Mouse (Mus musculus) olfactory bulb, adult 2 months (tissue): ENCODE measurements around the gene Tmem167b. TPM values are rescaled to one million over a fixed set of nuclear protein-coding genes. Genes with fewer than 3 reads are reported as not detected.
"Not testable (repeated sequence)": the region's sequence is repeated elsewhere in the genome, so short reads cannot be mapped to it uniquely, and the experiment has no call there.

Experiments
- H3K27ac ChIP-seq: fragments of 200-500 bp; 2 replicates; pipeline ENCODE4 v1.5.1; 2012; ENCODE audit warnings: low read depth, low read length; ENCODE audit not compliant: insufficient read depth
- H3K4me1 ChIP-seq: fragments of 200-500 bp; 2 replicates; pipeline ENCODE4 v1.6.1; 2012; ENCODE audit warnings: low read length; ENCODE audit not compliant: control insufficient read depth, insufficient read depth
- H3K4me3 ChIP-seq: fragments of 200-500 bp; 2 replicates; pipeline ENCODE4 v1.5.1; 2012; ENCODE audit warnings: mild to moderate bottlenecking, low read depth, low read length, moderate library complexity; ENCODE audit not compliant: insufficient read depth
- CTCF ChIP-seq: fragments of 200-500 bp; IDR thresholded peaks from 2 replicates; pipeline ENCODE4 v1.5.1; 2012; ENCODE audit warnings: low read depth, mild to moderate bottlenecking, low read length, moderate library complexity; ENCODE audit not compliant: insufficient read depth
- POLR2A ChIP-seq: fragments of 200-500 bp; IDR thresholded peaks from 2 replicates; pipeline ENCODE4 v1.6.1; 2012; ENCODE audit warnings: mild to moderate bottlenecking, low read depth, low read length, moderate library complexity; ENCODE audit not compliant: insufficient read depth
- WGBS: fragments of 180-500 bp; shearing (Covaris S2); methylation state at CpG from one replicate; pipeline ENCODE4 v1.1.7; 2018; 5-methylcytosine and 5-hydroxymethylcytosine counted together
- polyA plus RNA-seq: library from polyadenylated mRNA; stranded (reverse); fragments of >200 nt; gene quantifications from 2 replicates; pipeline ENCODE4 v1.2.4, GENCODE M21; 2012; ENCODE audit warnings: low replicate concordance; ENCODE audit not compliant: missing spikeins, insufficient read depth, insufficient read length

The Tmem167b gene
- polyA plus RNA-seq, 1 experiment: not detected

DNA sequence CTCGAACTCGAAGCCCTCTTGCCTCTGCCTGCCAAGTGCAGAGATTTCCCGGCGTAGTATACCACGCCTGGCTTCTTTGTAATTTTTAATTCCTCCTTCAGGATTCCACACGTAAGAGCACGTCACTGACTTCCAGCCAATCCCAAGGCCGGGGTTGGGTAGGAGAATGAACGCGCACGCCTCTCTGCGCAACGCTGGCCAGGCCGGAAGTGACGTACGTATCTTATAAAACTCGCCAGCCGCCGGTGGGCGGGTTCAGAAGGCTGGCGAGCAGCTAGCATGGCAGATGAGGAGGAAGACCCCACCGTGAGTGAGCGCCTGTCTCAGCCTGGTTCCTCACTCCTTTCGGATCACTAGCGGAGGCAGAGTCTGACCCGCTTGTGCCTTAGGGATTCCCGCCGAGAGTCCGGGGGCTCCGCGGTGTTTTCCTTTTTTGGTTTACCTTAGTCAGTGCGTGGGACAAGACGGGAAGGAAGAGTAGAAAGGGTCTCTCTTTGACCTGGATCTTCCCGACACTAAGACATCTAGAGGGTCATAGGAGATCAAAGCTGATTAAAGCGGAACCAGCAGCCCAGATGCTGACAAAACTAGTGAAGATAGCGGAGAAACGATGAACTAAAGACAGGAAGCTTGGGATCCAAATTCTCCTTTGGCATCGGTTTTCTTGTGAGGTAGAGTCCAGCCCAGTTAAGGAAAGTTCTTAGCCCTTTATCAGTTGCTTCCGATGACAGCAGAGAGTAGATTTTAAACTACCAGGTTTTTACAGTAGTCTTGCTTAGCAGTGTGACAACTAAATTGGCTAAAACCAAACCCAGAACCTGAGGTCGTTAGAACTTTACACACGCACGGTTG lies 9.4 kb upstream of the Tmem167b start, which contains the start of gene Taf13:
Gene Taf13 (plus strand): TSS at position 256 of the 852 bp plus-strand sequence.
- peak within 1 kb of the TSS; percentile 71 for H3K27ac ChIP-seq
- under 1% methylated on average over 42 of the region's 42 CpGs for WGBS
- peak within 1 kb of the TSS; percentile 89 for H3K4me3 ChIP-seq
- H3K4me1 ChIP-seq: peaks cover 2% of the 10 kb centered on the region; the same call in 1 of the 2 replicates
- TF ChIP-seq POLR2A (peak; percentile 100), CTCF (no peak)

- H3K4me3 ChIP-seq: no peak overlapping the region
- 88% methylated on average over 14 of the region's 14 CpGs for WGBS
- H3K27ac ChIP-seq: no peak overlapping the region
- peaks cover 2% of the 10 kb centered on the region; the same call in 1 of the 2 replicates for H3K4me1 ChIP-seq
- TF ChIP-seq CTCF: no peak
- TF ChIP-seq POLR2A: no peak
Measured at GRCm38 (mm10) chr3:108570813-108571212, 8.5 kb upstream of the Tmem167b start.

- not testable (repeated sequence) for H3K4me1 ChIP-seq, H3K4me3 ChIP-seq, H3K27ac ChIP-seq
- 68% methylated on average over 3 of the region's 3 CpGs for WGBS
Measured at GRCm38 (mm10) chr3:108569636-108570035, 7.4 kb upstream of the Tmem167b start.

- WGBS: 33% methylated on average over 15 of the region's 15 CpGs
- H3K27ac ChIP-seq: peak overlapping the region; percentile 55; the same call in 1 of the 2 replicates
Measured at GRCm38 (mm10) chr3:108567990-108568877, 6.0 kb upstream of the Tmem167b start.

DNA sequence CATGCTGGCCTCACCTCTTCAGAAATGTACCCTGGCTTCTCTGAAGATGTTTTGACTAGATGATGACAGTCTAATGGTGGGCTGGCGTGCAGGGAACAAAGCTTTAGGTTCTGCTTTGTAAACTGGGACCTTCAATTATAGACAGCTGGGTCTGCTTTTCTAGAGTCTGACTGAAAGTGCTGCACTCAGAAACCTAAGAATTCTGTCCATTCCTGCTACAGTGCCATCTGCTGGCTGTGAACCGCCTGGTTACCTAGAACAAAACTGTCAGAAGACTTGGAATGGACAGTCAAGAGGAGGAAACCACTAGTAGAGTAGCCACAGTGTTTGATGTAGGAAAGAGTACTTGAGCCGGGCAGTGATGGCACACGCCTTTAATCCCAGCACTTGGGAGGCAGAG lies 1.0 kb upstream of the Tmem167b start:
- TF ChIP-seq CTCF: no peak
- no peak for TF ChIP-seq POLR2A
- whole genome bisulfite sequencing: 3% methylated on average over 4 of the region's 4 CpGs
- no peak overlapping the region for H3K4me3 ChIP-seq
- H3K4me1 ChIP-seq: peaks cover 5% of the 10 kb centered on the region
- H3K27ac ChIP-seq: peak overlapping the region; percentile 77; the same call in 1 of the 2 replicates

More at GRCm38 (mm10) chr3:108567990-108568877, 6.0 kb upstream of the Tmem167b start:
- peaks cover 2% of the 10 kb centered on the region; the same call in 1 of the 2 replicates for H3K4me1 ChIP-seq
- TF ChIP-seq POLR2A (no peak), CTCF (no peak)
- no peak overlapping the region for H3K4me3 ChIP-seq

DNA sequence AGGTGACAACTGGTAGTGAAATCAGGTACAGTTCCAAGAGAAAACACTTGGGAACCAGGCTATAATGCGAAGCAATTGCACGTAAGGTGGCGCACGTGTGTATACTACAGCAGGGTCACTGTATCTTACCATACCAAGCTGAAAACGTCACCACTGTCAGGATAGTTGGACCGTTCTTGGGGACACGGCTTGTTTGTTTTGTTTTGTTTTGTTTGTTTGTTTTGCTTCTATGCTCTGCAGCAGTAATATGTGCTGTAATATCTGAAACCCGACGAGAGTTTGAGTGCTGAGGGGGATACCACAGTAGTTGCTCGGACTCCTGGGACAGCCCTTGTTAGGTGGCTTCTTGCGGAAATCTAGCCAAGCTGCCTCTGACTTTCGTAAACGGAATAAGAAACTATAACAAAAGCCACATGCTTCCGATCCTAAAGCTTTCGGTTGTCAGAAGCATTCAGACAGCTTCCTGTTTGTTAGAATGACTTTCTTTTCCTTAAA lies 558 bp upstream of the Tmem167b start:
- WGBS: under 1% methylated on average over 15 of the region's 15 CpGs
- peak overlapping the region; percentile 77 for H3K27ac ChIP-seq
- H3K4me1 ChIP-seq: peaks cover 5% of the 10 kb centered on the region
- H3K4me3 ChIP-seq: no peak overlapping the region
- TF ChIP-seq CTCF (no peak), POLR2A (no peak)

- TF ChIP-seq CTCF (no peak), POLR2A (no peak)
- Histone ChIP-seq H3K4me1 (peaks cover 5% of the 10 kb centered on the region), H3K4me3 (no peak overlapping the region), H3K27ac (no peak overlapping the region)
- WGBS: 93% methylated on average over 4 of the region's 4 CpGs
Measured at GRCm38 (mm10) chr3:108557888-108558287, 4.4 kb downstream of the Tmem167b start.

GRCm38 (mm10) chr3:108554587-108555312 lies 7.5 kb downstream of the Tmem167b start:
- peak; percentile 100 for TF ChIP-seq POLR2A
- TF ChIP-seq CTCF: 0 out of 2 replicates have a peak, but pooled peaks have one; percentile 11

More at GRCm38 (mm10) chr3:108554587-108555312, 7.5 kb downstream of the Tmem167b start:
- WGBS: 17% methylated on average over 21 of the region's 22 CpGs
- peak overlapping the region; percentile 83 for H3K4me3 ChIP-seq
- H3K4me1 ChIP-seq: no peaks in the 10 kb centered on the region
- H3K27ac ChIP-seq: peak overlapping the region; percentile 70
